Mouse (Mus musculus): ENCODE measurements around the gene Trdn. TPM values are rescaled to one million over a fixed set of nuclear protein-coding genes. Genes with fewer than 3 reads are reported as not detected.

The Trdn gene
- 0.12 TPM in 1 of 2 replicates, not detected in the other for polyA plus RNA-seq (2015; fragmentation: Nextera tagmentation; extraction: Ambion mirVana)

- H3K36me3 ChIP-seq, result no peaks in the 10 kb centered on the region
- no peak for ATAC-seq
- H3K9ac ChIP-seq (replicated peaks), result no peak within 1 kb of the TSS
- no peaks in the 10 kb centered on the region for H3K9me3 ChIP-seq
- no peak within 1 kb of the TSS for H3K4me3 ChIP-seq (replicated peaks)
- H3K27ac ChIP-seq, result no peak within 1 kb of the TSS
- H3K4me1 ChIP-seq (replicated peaks), result no peaks in the 10 kb centered on the region
- no peaks in the 10 kb centered on the region for H3K27me3 ChIP-seq
- no peak within 1 kb of the TSS for H3K4me2 ChIP-seq (replicated peaks)
- 81% methylated on average over 1 of the region's 1 CpGs for whole genome bisulfite sequencing
These were observed at the start of gene Trdn for GRCm38 (mm10) chr10:33080254-33080653. Gene Trdn, plus strand, starts transcription at chr10:33080554.

GRCm38 (mm10) chr10:33060771-33061170 is 19.6 kb upstream of the Trdn start:
- Histone ChIP-seq H3K36me3 (no peaks in the 10 kb centered on the region), H3K27ac (no peak overlapping the region), H3K4me1 (replicated peaks) (no peaks in the 10 kb centered on the region), H3K27me3 (no peaks in the 10 kb centered on the region), H3K9ac (replicated peaks) (no peak overlapping the region), H3K4me2 (replicated peaks) (no peak overlapping the region), H3K4me3 (replicated peaks) (no peak overlapping the region), H3K9me3 (no peaks in the 10 kb centered on the region)
- ATAC-seq, result no peak
- 93% methylated on average over 1 of the region's 1 CpGs for WGBS

- ATAC-seq, result no peak
- Histone ChIP-seq H3K9me3 (no peaks in the 10 kb centered on the region), H3K27me3 (no peaks in the 10 kb centered on the region), H3K36me3 (no peaks in the 10 kb centered on the region), H3K4me3 (replicated peaks) (no peak overlapping the region), H3K4me2 (replicated peaks) (no peak overlapping the region), H3K9ac (replicated peaks) (no peak overlapping the region), H3K27ac (no peak overlapping the region), H3K4me1 (replicated peaks) (no peaks in the 10 kb centered on the region)
- WGBS, result 97% methylated on average over 1 of the region's 1 CpGs
These were observed 14.8 kb upstream of the Trdn start for GRCm38 (mm10) chr10:33065566-33065965.

DNA sequence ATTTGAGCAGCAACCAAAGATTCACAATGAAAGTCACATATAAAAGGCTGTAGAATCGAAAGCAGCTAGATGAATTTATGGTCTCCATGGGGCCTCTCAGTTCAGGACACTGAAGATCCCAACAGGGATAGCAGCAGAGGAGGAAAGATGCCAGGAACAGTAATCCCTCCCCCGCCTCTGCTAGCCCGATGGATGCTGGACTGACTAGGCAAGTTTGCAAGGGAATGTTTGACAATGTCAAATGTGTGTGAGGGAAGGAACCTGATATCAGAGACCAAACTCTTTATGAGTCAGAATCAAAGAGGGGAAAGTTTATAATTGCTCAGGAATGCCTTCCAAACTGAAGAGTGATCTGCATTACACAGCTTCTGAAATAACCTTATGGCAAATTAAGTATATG is 7.2 kb upstream of the Trdn start:
- Histone ChIP-seq H3K36me3 (no peaks in the 10 kb centered on the region), H3K27ac (no peak overlapping the region), H3K9ac (replicated peaks) (no peak overlapping the region), H3K4me2 (replicated peaks) (no peak overlapping the region), H3K4me3 (replicated peaks) (no peak overlapping the region), H3K27me3 (no peaks in the 10 kb centered on the region), H3K9me3 (no peaks in the 10 kb centered on the region), H3K4me1 (replicated peaks) (no peaks in the 10 kb centered on the region)
- 83% methylated on average over 3 of the region's 3 CpGs for WGBS
- ATAC-seq, result no peak

GRCm38 (mm10) chr10:33082151-33082844 is 1.9 kb downstream of the Trdn start:
- Histone ChIP-seq H3K4me2 (replicated peaks) (no peak overlapping the region), H3K9ac (replicated peaks) (no peak overlapping the region), H3K4me3 (replicated peaks) (no peak overlapping the region), H3K4me1 (replicated peaks) (no peaks in the 10 kb centered on the region), H3K27me3 (no peaks in the 10 kb centered on the region), H3K27ac (no peak overlapping the region), H3K9me3 (no peaks in the 10 kb centered on the region), H3K36me3 (no peaks in the 10 kb centered on the region)
- ATAC-seq, result no peak
- 74% methylated on average over 2 of the region's 2 CpGs for WGBS

DNA sequence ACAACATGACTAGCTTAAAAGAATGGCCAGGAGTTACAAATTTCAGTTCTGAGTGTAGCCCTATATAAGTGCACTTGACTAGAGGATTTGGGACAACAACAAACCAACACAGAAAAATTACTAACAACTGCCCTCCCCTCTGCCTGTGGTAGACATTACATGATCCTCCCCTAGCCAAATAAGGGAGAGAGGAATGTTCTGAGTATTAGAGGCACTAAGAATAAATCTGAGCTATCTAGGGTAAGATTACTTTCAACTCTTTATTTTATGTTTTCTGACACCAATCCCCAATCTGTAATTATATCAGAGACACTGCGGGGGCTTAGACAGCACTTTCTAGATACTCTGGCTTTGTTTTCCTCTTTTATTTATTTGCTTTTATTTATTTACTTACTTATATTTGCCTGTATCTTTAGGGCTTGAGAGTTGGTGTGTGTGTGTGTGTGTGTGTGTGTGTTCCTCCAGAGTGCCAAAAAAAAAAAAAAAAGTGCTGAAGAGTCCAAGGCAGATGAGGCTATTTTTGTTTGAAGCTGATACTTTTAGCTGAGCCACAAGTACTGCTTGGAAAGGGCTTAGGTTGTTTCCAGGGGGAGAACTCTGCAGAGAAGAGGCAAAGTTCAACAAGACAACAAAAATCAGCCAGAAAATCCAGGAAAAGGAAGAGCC is 2.7 kb downstream of the Trdn start:
- Histone ChIP-seq H3K4me3 (replicated peaks) (no peak overlapping the region), H3K27me3 (no peaks in the 10 kb centered on the region), H3K9ac (replicated peaks) (no peak overlapping the region), H3K4me2 (replicated peaks) (no peak overlapping the region), H3K4me1 (replicated peaks) (no peaks in the 10 kb centered on the region), H3K27ac (no peak overlapping the region), H3K9me3 (no peaks in the 10 kb centered on the region), H3K36me3 (no peaks in the 10 kb centered on the region)
- ATAC-seq, result no peak
- 88% methylated on average over 1 of the region's 1 CpGs for WGBS

GRCm38 (mm10) chr10:33083627-33084158 is 3.3 kb downstream of the Trdn start:
- Histone ChIP-seq H3K4me1 (replicated peaks) (no peaks in the 10 kb centered on the region), H3K4me3 (replicated peaks) (no peak overlapping the region), H3K4me2 (replicated peaks) (no peak overlapping the region), H3K36me3 (no peaks in the 10 kb centered on the region), H3K27ac (no peak overlapping the region), H3K9me3 (no peaks in the 10 kb centered on the region), H3K27me3 (no peaks in the 10 kb centered on the region), H3K9ac (replicated peaks) (no peak overlapping the region)
- 68% methylated on average over 5 of the region's 5 CpGs for WGBS
- no peak for ATAC-seq

DNA sequence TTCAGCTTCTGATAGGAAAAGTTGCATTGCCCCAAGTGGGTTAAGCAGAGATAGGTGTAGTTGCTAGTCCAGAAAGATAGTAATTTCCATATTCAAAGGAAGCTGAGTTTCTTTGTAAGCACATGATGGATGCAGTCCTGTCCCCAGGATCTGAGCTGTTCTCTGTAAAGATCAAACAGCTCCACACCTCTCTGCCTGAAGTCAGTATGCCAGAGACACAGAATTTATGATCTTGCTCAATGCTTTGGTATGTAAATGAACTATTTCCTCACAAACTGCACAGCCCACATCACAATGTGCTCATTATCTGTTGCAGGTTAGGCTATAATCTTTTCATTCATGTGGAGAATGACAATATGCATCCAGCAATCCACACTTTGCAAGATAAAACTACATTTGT is 8.0 kb downstream of the Trdn start:
- Histone ChIP-seq H3K36me3 (no peaks in the 10 kb centered on the region), H3K9ac (replicated peaks) (no peak overlapping the region), H3K4me2 (replicated peaks) (no peak overlapping the region), H3K27me3 (no peaks in the 10 kb centered on the region), H3K4me1 (replicated peaks) (no peaks in the 10 kb centered on the region), H3K27ac (no peak overlapping the region), H3K9me3 (no peaks in the 10 kb centered on the region), H3K4me3 (replicated peaks) (no peak overlapping the region)
- peak; percentile 62; the same call in 1 of the 2 replicates for ATAC-seq

DNA sequence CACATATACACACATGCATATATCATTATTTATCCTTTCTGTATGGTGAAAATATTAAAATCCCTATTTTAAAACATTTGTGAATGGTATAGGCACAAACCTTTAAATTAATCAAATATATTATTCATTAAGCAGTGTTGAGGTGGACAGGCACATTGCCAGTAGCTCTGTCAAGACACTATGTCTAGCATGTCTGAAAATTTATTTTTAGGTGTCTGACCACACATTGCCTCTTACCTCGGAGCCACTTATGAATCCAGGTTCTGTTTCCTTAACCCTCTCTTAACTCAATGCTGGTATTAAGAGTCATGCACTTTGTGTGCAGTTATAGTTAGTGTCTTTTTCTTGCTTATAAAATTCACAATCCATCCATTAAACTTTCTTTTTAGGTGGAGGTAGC is 12.0 kb downstream of the Trdn start:
- H3K9ac ChIP-seq (replicated peaks), result no peak overlapping the region
- H3K27me3 ChIP-seq, result no peaks in the 10 kb centered on the region
- WGBS, result 89% methylated on average over 1 of the region's 1 CpGs
- ATAC-seq, result no peak
- no peak overlapping the region for H3K4me3 ChIP-seq (replicated peaks)
- no peak overlapping the region for H3K27ac ChIP-seq
- H3K36me3 ChIP-seq, result no peaks in the 10 kb centered on the region
- H3K9me3 ChIP-seq, result no peaks in the 10 kb centered on the region
- no peak overlapping the region for H3K4me2 ChIP-seq (replicated peaks)
- no peaks in the 10 kb centered on the region for H3K4me1 ChIP-seq (replicated peaks)

DNA sequence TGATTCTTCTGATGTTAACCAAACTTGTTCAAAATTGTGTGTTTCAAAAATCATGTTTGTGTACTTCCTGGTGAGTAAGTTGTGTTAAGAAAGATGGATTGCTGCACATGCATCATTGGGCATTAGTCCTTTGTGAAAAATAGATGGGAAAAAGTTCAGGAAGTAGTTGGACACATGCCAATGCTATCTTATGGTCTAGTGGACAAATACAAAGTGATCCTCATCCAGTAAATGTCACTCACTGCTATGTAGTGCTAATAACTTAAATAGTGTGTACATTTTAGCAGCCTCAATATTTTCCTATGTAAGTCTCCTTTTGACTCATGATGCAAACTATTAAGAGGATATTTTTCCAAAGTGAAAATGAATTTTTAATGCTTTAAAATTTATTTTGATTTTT is 27.6 kb downstream of the Trdn start:
- no peak overlapping the region for H3K27ac ChIP-seq
- H3K4me3 ChIP-seq (replicated peaks), result no peak overlapping the region
- H3K27me3 ChIP-seq, result no peaks in the 10 kb centered on the region
- H3K9ac ChIP-seq (replicated peaks), result no peak overlapping the region
- H3K9me3 ChIP-seq, result no peaks in the 10 kb centered on the region
- no peak for ATAC-seq
- no peaks in the 10 kb centered on the region for H3K36me3 ChIP-seq
- no peak overlapping the region for H3K4me2 ChIP-seq (replicated peaks)
- no peaks in the 10 kb centered on the region for H3K4me1 ChIP-seq (replicated peaks)

DNA sequence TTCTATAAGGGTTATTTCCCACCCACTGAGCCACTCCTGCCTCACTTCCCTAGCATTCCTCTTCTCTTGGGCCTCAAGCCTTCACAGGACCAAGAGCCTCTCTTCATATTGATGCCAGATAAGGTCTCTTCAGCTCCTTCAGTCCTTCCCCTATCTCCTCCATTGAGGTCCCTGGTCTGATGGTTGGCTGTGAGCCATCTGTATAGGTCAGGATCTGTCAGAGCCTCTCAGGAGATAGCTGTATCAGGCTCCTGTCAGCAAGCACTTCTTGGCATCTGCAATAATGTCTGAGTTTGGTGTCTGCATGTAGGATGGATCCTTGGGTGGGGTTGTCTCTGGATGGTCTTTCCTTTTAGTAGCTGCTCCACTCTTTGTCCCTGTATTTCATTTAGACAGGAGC is 42.7 kb downstream of the Trdn start:
- Histone ChIP-seq H3K4me3 (replicated peaks) (no peak overlapping the region), H3K9ac (replicated peaks) (no peak overlapping the region), H3K4me1 (replicated peaks) (no peaks in the 10 kb centered on the region), H3K27me3 (no peaks in the 10 kb centered on the region), H3K36me3 (no peaks in the 10 kb centered on the region), H3K9me3 (no peaks in the 10 kb centered on the region), H3K4me2 (replicated peaks) (no peak overlapping the region), H3K27ac (no peak overlapping the region)
- ATAC-seq, result no peak

GRCm38 (mm10) chr10:33144911-33145310 is 64.6 kb downstream of the Trdn start:
- H3K9me3 ChIP-seq, result no peaks in the 10 kb centered on the region
- ATAC-seq, result no peak
- no peak overlapping the region for H3K4me3 ChIP-seq (replicated peaks)
- H3K4me1 ChIP-seq (replicated peaks), result no peaks in the 10 kb centered on the region
- H3K27me3 ChIP-seq, result no peaks in the 10 kb centered on the region
- no peak overlapping the region for H3K9ac ChIP-seq (replicated peaks)
- no peak overlapping the region for H3K4me2 ChIP-seq (replicated peaks)
- H3K27ac ChIP-seq, result no peak overlapping the region
- H3K36me3 ChIP-seq, result no peaks in the 10 kb centered on the region
- 93% methylated on average over 1 of the region's 1 CpGs for WGBS
